Mouse (Mus musculus): ENCODE results near the gene Srbd1. TPM values are rescaled to one million over a fixed set of nuclear protein-coding genes. Genes with fewer than 3 reads are reported as not detected.

Srbd1 gene
- polyA plus RNA-seq, 1 experiment from 2014 or later = 9.0 TPM

GRCm38 (mm10) chr17:85978876-85979275 lies 166.1 kb downstream of the Srbd1 start:
- ATAC-seq (ENCODE audit: low read depth) = no peak
- H3K9me3 ChIP-seq (replicated peaks) = no peaks in the 10 kb centered on the region
- WGBS (ENCODE audit: insufficient replicate concordance) = 78% methylated on average over 8 of the region's 8 CpGs
- no peak overlapping the region for H3K27ac ChIP-seq
- H3K9ac ChIP-seq = no peak overlapping the region
- no peak overlapping the region for H3K4me3 ChIP-seq (replicated peaks)
- H3K4me2 ChIP-seq = no peak overlapping the region
- no peak for DNase-seq
- H3K4me1 ChIP-seq (replicated peaks) = no peaks in the 10 kb centered on the region
- H3K36me3 ChIP-seq = peaks cover 4% of the 10 kb centered on the region; the same call in 1 of the 2 replicates
- H3K27me3 ChIP-seq = no peaks in the 10 kb centered on the region

GRCm38 (mm10) chr17:85975077-85975476 lies 169.9 kb downstream of the Srbd1 start:
- 67% methylated on average over 5 of the region's 5 CpGs for WGBS (ENCODE audit: insufficient replicate concordance)
- ATAC-seq (ENCODE audit: low read depth) = no peak
- Histone ChIP-seq H3K9ac (no peak overlapping the region), H3K27ac (no peak overlapping the region), H3K36me3 (no peaks in the 10 kb centered on the region), H3K27me3 (no peaks in the 10 kb centered on the region), H3K4me3 (replicated peaks) (no peak overlapping the region), H3K4me2 (no peak overlapping the region), H3K4me1 (replicated peaks) (no peaks in the 10 kb centered on the region), H3K9me3 (replicated peaks) (no peaks in the 10 kb centered on the region)
- DNase-seq = no peak

GRCm38 (mm10) chr17:85974591-85974990 lies 170.4 kb downstream of the Srbd1 start:
- DNase-seq (no peak), ATAC-seq (ENCODE audit: low read depth) (no peak)
- H3K4me2 ChIP-seq = no peak overlapping the region
- no peaks in the 10 kb centered on the region for H3K27me3 ChIP-seq
- H3K4me3 ChIP-seq (replicated peaks) = no peak overlapping the region
- H3K9ac ChIP-seq = no peak overlapping the region
- H3K36me3 ChIP-seq = no peaks in the 10 kb centered on the region
- H3K9me3 ChIP-seq (replicated peaks) = no peaks in the 10 kb centered on the region
- WGBS (ENCODE audit: insufficient replicate concordance) = 72% methylated on average over 8 of the region's 8 CpGs
- H3K4me1 ChIP-seq (replicated peaks) = no peaks in the 10 kb centered on the region
- no peak overlapping the region for H3K27ac ChIP-seq

GRCm38 (mm10) chr17:85971120-85971519 lies 173.9 kb downstream of the Srbd1 start:
- 57% methylated on average over 4 of the region's 4 CpGs for WGBS (ENCODE audit: insufficient replicate concordance)

GRCm38 (mm10) chr17:85961653-85962052 lies 183.3 kb downstream of the Srbd1 start:
- ATAC-seq (ENCODE audit: low read depth) = no peak
- Histone ChIP-seq H3K4me1 (replicated peaks) (no peaks in the 10 kb centered on the region), H3K27ac (no peak overlapping the region), H3K4me2 (no peak overlapping the region), H3K4me3 (replicated peaks) (no peak overlapping the region), H3K9ac (no peak overlapping the region), H3K9me3 (replicated peaks) (no peaks in the 10 kb centered on the region), H3K27me3 (peaks cover 7% of the 10 kb centered on the region), H3K36me3 (no peaks in the 10 kb centered on the region)
- no peak for DNase-seq
- 52% methylated on average over 6 of the region's 6 CpGs for WGBS (ENCODE audit: insufficient replicate concordance)

More at GRCm38 (mm10) chr17:85971120-85971519, 173.9 kb downstream of the Srbd1 start:
- Histone ChIP-seq H3K4me3 (replicated peaks) (no peak overlapping the region), H3K9me3 (replicated peaks) (no peaks in the 10 kb centered on the region), H3K36me3 (no peaks in the 10 kb centered on the region), H3K9ac (no peak overlapping the region), H3K27ac (no peak overlapping the region), H3K27me3 (no peaks in the 10 kb centered on the region), H3K4me1 (replicated peaks) (no peaks in the 10 kb centered on the region), H3K4me2 (no peak overlapping the region)
- ATAC-seq (ENCODE audit: low read depth) = no peak
- no peak for DNase-seq

GRCm38 (mm10) chr17:85951771-85952170 lies 193.2 kb downstream of the Srbd1 start:
- no peak overlapping the region for H3K4me3 ChIP-seq (replicated peaks)
- no peak for DNase-seq
- no peaks in the 10 kb centered on the region for H3K4me1 ChIP-seq (replicated peaks)
- H3K36me3 ChIP-seq = no peaks in the 10 kb centered on the region
- H3K27ac ChIP-seq = no peak overlapping the region
- no peak for ATAC-seq (ENCODE audit: low read depth)
- no peak overlapping the region for H3K4me2 ChIP-seq
- no peak overlapping the region for H3K9ac ChIP-seq
- 48% methylated on average over 2 of the region's 2 CpGs for WGBS (ENCODE audit: insufficient replicate concordance)
- H3K9me3 ChIP-seq (replicated peaks) = no peaks in the 10 kb centered on the region
- peaks cover 7% of the 10 kb centered on the region; the same call in 1 of the 2 replicates for H3K27me3 ChIP-seq

GRCm38 (mm10) chr17:85949919-85950505 lies 195.0 kb downstream of the Srbd1 start:
- ATAC-seq (ENCODE audit: low read depth) (no peak), DNase-seq (no peak)
- Histone ChIP-seq H3K9ac (no peak overlapping the region), H3K36me3 (no peaks in the 10 kb centered on the region), H3K27ac (no peak overlapping the region), H3K27me3 (peaks cover 7% of the 10 kb centered on the region; the same call in 1 of the 2 replicates), H3K4me1 (replicated peaks) (no peaks in the 10 kb centered on the region), H3K9me3 (replicated peaks) (no peaks in the 10 kb centered on the region), H3K4me3 (replicated peaks) (no peak overlapping the region), H3K4me2 (no peak overlapping the region)
- 64% methylated on average over 14 of the region's 14 CpGs for WGBS (ENCODE audit: insufficient replicate concordance)

- peaks cover 7% of the 10 kb centered on the region; the same call in 1 of the 2 replicates for H3K27me3 ChIP-seq
- ATAC-seq (ENCODE audit: low read depth) = no peak
- H3K27ac ChIP-seq = no peak overlapping the region
- H3K4me2 ChIP-seq = no peak overlapping the region
- no peak overlapping the region for H3K4me3 ChIP-seq (replicated peaks)
- H3K36me3 ChIP-seq = no peaks in the 10 kb centered on the region
- no peaks in the 10 kb centered on the region for H3K4me1 ChIP-seq (replicated peaks)
- no peak overlapping the region for H3K9ac ChIP-seq
- no peaks in the 10 kb centered on the region for H3K9me3 ChIP-seq (replicated peaks)
- 65% methylated on average over 11 of the region's 11 CpGs for WGBS (ENCODE audit: insufficient replicate concordance)
- DNase-seq = no peak
These were observed 195.8 kb downstream of the Srbd1 start for GRCm38 (mm10) chr17:85948911-85949909.

- H3K27me3 ChIP-seq = 0 out of 2 replicates have a peak, but pooled peaks cover 3% of the 10 kb centered on the region
- H3K36me3 ChIP-seq = no peaks in the 10 kb centered on the region
- DNase-seq (no peak), ATAC-seq (ENCODE audit: low read depth) (no peak)
- H3K9me3 ChIP-seq (replicated peaks) = no peaks in the 10 kb centered on the region
- no peaks in the 10 kb centered on the region for H3K4me1 ChIP-seq (replicated peaks)
- no peak overlapping the region for H3K27ac ChIP-seq
- no peak overlapping the region for H3K4me3 ChIP-seq (replicated peaks)
- no peak overlapping the region for H3K4me2 ChIP-seq
- WGBS (ENCODE audit: insufficient replicate concordance) = 50% methylated on average over 4 of the region's 4 CpGs
- no peak overlapping the region for H3K9ac ChIP-seq
These were observed 200.2 kb downstream of the Srbd1 start for GRCm38 (mm10) chr17:85944726-85945125.

- 59% methylated on average over 11 of the region's 12 CpGs for WGBS (ENCODE audit: insufficient replicate concordance)
- no peak for ATAC-seq (ENCODE audit: low read depth)
- Histone ChIP-seq H3K36me3 (no peaks in the 10 kb centered on the region), H3K9ac (no peak overlapping the region), H3K27ac (no peak overlapping the region), H3K4me2 (no peak overlapping the region), H3K9me3 (replicated peaks) (no peaks in the 10 kb centered on the region), H3K4me1 (replicated peaks) (no peaks in the 10 kb centered on the region), H3K4me3 (replicated peaks) (no peak overlapping the region), H3K27me3 (0 out of 2 replicates have a peak, but pooled peaks cover 3% of the 10 kb centered on the region)
- no peak for DNase-seq
These were observed 200.9 kb downstream of the Srbd1 start for GRCm38 (mm10) chr17:85943994-85944640.

GRCm38 (mm10) chr17:85943551-85943981 lies 201.4 kb downstream of the Srbd1 start:
- Histone ChIP-seq H3K27me3 (0 out of 2 replicates have a peak, but pooled peaks cover 3% of the 10 kb centered on the region), H3K4me1 (replicated peaks) (no peaks in the 10 kb centered on the region), H3K4me2 (no peak overlapping the region), H3K9me3 (replicated peaks) (no peaks in the 10 kb centered on the region), H3K9ac (no peak overlapping the region), H3K27ac (no peak overlapping the region), H3K36me3 (no peaks in the 10 kb centered on the region), H3K4me3 (replicated peaks) (no peak overlapping the region)
- WGBS (ENCODE audit: insufficient replicate concordance) = 65% methylated on average over 14 of the region's 14 CpGs
- no peak for DNase-seq
- ATAC-seq (ENCODE audit: low read depth) = no peak

Data from liver, embryonic 13.5 days (tissue).